Mouse (Mus musculus) limb, embryonic 15.5 days (tissue): Measurements from ENCODE around the gene Rab9. TPM values are rescaled to one million over a fixed set of nuclear protein-coding genes. Genes with fewer than 3 reads are reported as not detected.

ENCODE experiments used
- ATAC-seq: fragments of 200-750 bp; cut with Nextera tagmentation; 2 replicates; pipeline ENCODE4 v1.8.0; 2017; ENCODE audit warnings: low read depth, moderate TSS enrichment; ENCODE audit not compliant: insufficient number of reproducible peaks, low FRiP score, low TSS enrichment
- H3K27ac ChIP-seq: fragments of 300-500 bp; sonication (generic); 2 replicates; pipeline ENCODE4 v1.5.1; 2015; ENCODE audit warnings: moderate library complexity, mild to moderate bottlenecking, inconsistent platforms
- H3K27me3 ChIP-seq: fragments of 300-500 bp; sonication (generic); 2 replicates; pipeline ENCODE4 v1.6.1; 2015; ENCODE audit warnings: inconsistent platforms
- H3K36me3 ChIP-seq: fragments of 300-500 bp; sonication (generic); 2 replicates; pipeline ENCODE4 v1.6.1; 2015; ENCODE audit warnings: inconsistent platforms
- H3K4me1 ChIP-seq: fragments of 300-500 bp; sonication (generic); 2 replicates; pipeline ENCODE4 v1.6.1; 2015; ENCODE audit warnings: inconsistent platforms
- H3K4me2 ChIP-seq: fragments of 300-500 bp; sonication (generic); 2 replicates; pipeline ENCODE4 v1.6.1; 2015; ENCODE audit warnings: mild to moderate bottlenecking, inconsistent platforms
- H3K4me3 ChIP-seq: fragments of 300-500 bp; sonication (generic); 2 replicates; pipeline ENCODE4 v1.5.1; 2015; ENCODE audit warnings: mild to moderate bottlenecking, inconsistent platforms
- H3K9ac ChIP-seq: fragments of 300-500 bp; sonication (generic); 2 replicates; pipeline ENCODE4 v1.6.1; 2015; ENCODE audit warnings: inconsistent platforms
- H3K9me3 ChIP-seq: fragments of 300-500 bp; sonication (generic); 2 replicates; pipeline ENCODE4 v1.6.1; 2016; ENCODE audit warnings: inconsistent platforms
- WGBS: fragments of 180-500 bp; shearing (Covaris S2); methylation state at CpG from one replicate; pipeline ENCODE4 v1.1.7; 2015; 5-methylcytosine and 5-hydroxymethylcytosine counted together
- polyA plus RNA-seq: library from polyadenylated mRNA; unstranded; fragments of >200 nt; fragmentation: Nextera tagmentation; extraction: Ambion mirVana; gene quantifications from 2 replicates; pipeline ENCODE4 v1.2.1, GENCODE M21; 2015

The Rab9 gene
- polyA plus RNA-seq, 1 experiment from 2014 or later: 61.6 TPM

- H3K27ac ChIP-seq: no peak overlapping the region
- H3K9ac ChIP-seq: no peak overlapping the region
Observed at GRCm38 (mm10) chrX:166504421-166504820, 24.8 kb upstream of the Rab9 start.

DNA sequence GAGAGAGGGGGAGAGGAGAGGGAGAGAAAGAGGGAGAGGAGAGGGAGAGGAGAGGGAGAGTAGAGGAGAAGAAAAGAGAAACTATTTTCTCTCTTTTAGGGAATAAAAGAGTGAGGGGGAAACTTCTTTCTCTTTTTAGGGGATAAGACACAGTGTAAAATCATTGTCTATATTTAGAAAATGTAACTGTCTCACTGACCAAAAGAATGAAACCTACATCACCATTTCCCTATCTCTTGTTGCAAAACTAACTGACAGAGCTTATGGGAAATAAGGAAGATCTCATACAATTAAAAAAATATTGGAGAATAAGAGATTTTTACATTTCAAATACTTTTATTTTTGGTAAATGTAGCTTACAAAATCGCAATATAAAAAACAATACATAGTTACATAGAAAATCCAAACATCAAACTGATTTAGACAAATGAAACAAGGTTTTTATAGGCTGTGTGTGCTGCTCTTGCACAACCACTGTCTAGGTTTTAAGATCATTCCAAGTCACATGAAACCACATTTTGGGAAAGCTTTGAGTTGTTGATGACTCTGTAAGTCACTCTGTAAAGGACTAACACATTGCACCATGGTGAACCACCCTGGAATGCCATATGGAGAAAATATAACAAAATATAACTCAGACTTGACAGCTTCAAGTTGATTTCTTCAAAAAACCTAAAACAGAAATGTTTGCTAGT, 20.0 kb upstream of the Rab9 start:
- ATAC-seq: no peak
- H3K36me3 ChIP-seq: no peaks in the 10 kb centered on the region
- H3K27me3 ChIP-seq: no peaks in the 10 kb centered on the region
- H3K4me3 ChIP-seq: no peak overlapping the region
- H3K4me1 ChIP-seq: no peaks in the 10 kb centered on the region
- no peak overlapping the region for H3K27ac ChIP-seq
- WGBS: 80% methylated on average over 1 of the region's 1 CpGs
- no peaks in the 10 kb centered on the region for H3K9me3 ChIP-seq
- H3K9ac ChIP-seq: no peak overlapping the region
- H3K4me2 ChIP-seq: no peak overlapping the region

More at GRCm38 (mm10) chrX:166504421-166504820, 24.8 kb upstream of the Rab9 start:
- Histone ChIP-seq H3K4me3 (no peak overlapping the region), H3K36me3 (no peaks in the 10 kb centered on the region), H3K27me3 (peaks cover 4% of the 10 kb centered on the region; the same call in 1 of the 2 replicates), H3K9me3 (no peaks in the 10 kb centered on the region), H3K4me2 (no peak overlapping the region), H3K4me1 (no peaks in the 10 kb centered on the region)
- ATAC-seq: no peak
- 47% methylated on average over 2 of the region's 2 CpGs for WGBS

DNA sequence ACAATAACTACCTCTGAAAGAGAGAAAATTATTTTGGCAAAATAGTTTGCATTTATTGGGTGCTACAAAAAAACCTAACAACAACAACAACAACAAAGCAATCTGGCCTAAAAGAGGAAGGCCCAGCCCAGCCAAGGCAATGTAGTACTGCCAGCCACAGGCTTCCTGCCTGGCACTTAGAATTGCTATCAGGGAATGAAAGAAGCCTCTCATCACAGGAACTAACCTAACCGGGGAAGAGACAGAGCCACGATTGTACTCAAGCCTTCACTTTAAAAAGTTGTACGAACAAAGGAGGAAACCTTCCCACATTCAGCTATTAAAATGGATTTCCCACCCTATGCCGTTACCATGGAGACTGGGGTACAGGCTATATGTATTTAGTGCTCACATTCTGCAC, 18.1 kb upstream of the Rab9 start:
- Histone ChIP-seq H3K27me3 (no peaks in the 10 kb centered on the region), H3K27ac (no peak overlapping the region), H3K4me2 (no peak overlapping the region), H3K4me3 (no peak overlapping the region), H3K9me3 (no peaks in the 10 kb centered on the region), H3K4me1 (no peaks in the 10 kb centered on the region), H3K36me3 (no peaks in the 10 kb centered on the region), H3K9ac (no peak overlapping the region)
- WGBS: 62% methylated on average over 4 of the region's 4 CpGs
- no peak for ATAC-seq

DNA sequence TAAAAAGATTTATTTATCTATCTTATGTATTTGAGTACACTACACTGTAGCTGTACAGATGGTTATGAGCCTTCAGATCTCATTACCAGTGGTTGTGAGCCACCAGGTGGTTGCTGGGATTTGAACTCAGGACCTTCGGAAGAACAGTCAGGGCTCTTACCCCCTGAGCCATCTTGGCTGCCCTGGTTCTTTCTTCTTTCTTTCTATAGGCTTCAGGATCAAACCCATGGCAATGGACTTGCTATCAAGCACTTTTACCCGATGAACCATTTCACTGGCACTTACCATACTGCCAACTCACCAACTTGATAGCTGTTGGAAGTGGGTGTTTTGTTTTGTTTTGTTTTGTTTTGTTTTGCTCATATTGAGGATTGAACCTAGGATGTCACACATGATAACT, 15.4 kb upstream of the Rab9 start:
- Histone ChIP-seq H3K4me2 (no peak overlapping the region), H3K36me3 (no peaks in the 10 kb centered on the region), H3K9me3 (no peaks in the 10 kb centered on the region), H3K27me3 (no peaks in the 10 kb centered on the region), H3K27ac (no peak overlapping the region), H3K4me1 (no peaks in the 10 kb centered on the region), H3K9ac (no peak overlapping the region), H3K4me3 (no peak overlapping the region)
- no peak for ATAC-seq
- WGBS: 90% methylated on average over 2 of the region's 2 CpGs

- Histone ChIP-seq H3K36me3 (no peaks in the 10 kb centered on the region), H3K4me1 (no peaks in the 10 kb centered on the region), H3K4me3 (peak overlapping the region; percentile 57), H3K9ac (peak overlapping the region; percentile 63), H3K9me3 (no peaks in the 10 kb centered on the region), H3K27me3 (no peaks in the 10 kb centered on the region; the same call in 1 of the 2 replicates), H3K27ac (peak overlapping the region; percentile 85), H3K4me2 (peak overlapping the region; percentile 45)
- ATAC-seq: no peak
- 26% methylated on average over 28 of the region's 28 CpGs for WGBS
Observed at GRCm38 (mm10) chrX:166478631-166479364, 869 bp downstream of the Rab9 start.

- WGBS: 53% methylated on average over 6 of the region's 6 CpGs
- Histone ChIP-seq H3K4me3 (peak overlapping the region; percentile 57), H3K36me3 (no peaks in the 10 kb centered on the region), H3K27ac (no peak overlapping the region), H3K4me1 (no peaks in the 10 kb centered on the region), H3K9ac (no peak overlapping the region), H3K4me2 (peak overlapping the region; percentile 45), H3K9me3 (no peaks in the 10 kb centered on the region), H3K27me3 (no peaks in the 10 kb centered on the region; the same call in 1 of the 2 replicates)
- no peak for ATAC-seq
Observed at GRCm38 (mm10) chrX:166477393-166477792, 2.3 kb downstream of the Rab9 start.

DNA sequence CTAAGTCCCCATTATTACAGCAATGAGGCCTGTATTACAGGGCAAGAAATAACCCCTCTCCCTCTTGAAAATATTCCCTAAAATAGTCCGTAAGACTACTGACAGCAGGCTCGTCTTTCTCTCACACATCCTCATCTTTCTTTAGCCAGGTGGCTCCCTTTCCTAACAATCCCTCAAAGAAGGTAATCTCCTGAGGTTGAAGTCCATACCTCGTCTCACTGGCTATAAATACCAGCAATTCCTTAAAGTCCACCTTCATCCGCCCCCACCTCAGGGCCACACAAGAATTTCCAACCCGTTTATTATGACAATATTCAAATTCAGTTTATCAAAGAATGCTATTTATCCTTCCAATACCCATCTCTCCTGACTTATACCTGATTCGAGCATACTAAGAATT, 7.1 kb downstream of the Rab9 start:
- no peak for ATAC-seq

GRCm38 (mm10) chrX:166468321-166468720, 11.3 kb downstream of the Rab9 start:
- Histone ChIP-seq H3K36me3 (no peaks in the 10 kb centered on the region), H3K9ac (no peak overlapping the region), H3K27me3 (0 out of 2 replicates have a peak, but pooled peaks cover 3% of the 10 kb centered on the region), H3K27ac (no peak overlapping the region), H3K4me2 (no peak overlapping the region), H3K4me3 (no peak overlapping the region), H3K4me1 (no peaks in the 10 kb centered on the region), H3K9me3 (no peaks in the 10 kb centered on the region)
- ATAC-seq: no peak
- WGBS: 92% methylated on average over 7 of the region's 7 CpGs

More for the DNA sequence above, 7.1 kb downstream of the Rab9 start:
- Histone ChIP-seq H3K27me3 (peaks cover 3% of the 10 kb centered on the region; the same call in 1 of the 2 replicates), H3K4me2 (no peak overlapping the region), H3K4me3 (no peak overlapping the region), H3K36me3 (no peaks in the 10 kb centered on the region), H3K27ac (no peak overlapping the region), H3K4me1 (no peaks in the 10 kb centered on the region), H3K9me3 (no peaks in the 10 kb centered on the region), H3K9ac (no peak overlapping the region)
- WGBS: 73% methylated on average over 6 of the region's 6 CpGs

DNA sequence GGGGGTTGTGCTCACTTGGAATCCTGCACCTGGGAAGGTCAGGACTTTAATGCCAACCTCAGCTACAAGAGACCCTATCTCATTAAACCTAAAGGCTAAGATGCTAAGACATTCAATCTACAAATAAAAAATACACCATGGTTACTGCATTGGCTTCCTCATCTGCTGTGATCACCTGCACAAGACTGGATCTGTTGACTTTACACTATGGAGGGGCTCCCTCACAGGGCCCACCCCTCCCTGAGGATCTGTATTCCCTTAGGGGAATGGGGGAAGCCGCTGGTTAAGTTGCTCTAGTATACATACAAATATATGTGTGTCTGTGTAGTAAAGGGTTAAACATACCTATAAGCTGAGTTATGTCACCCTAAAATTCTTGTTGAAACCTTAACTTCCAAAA, 24.1 kb downstream of the Rab9 start:
- no peak overlapping the region for H3K27ac ChIP-seq
- no peak overlapping the region for H3K4me3 ChIP-seq
- H3K9me3 ChIP-seq: no peaks in the 10 kb centered on the region
- H3K9ac ChIP-seq: no peak overlapping the region
- no peaks in the 10 kb centered on the region for H3K4me1 ChIP-seq
- H3K4me2 ChIP-seq: no peak overlapping the region
- H3K36me3 ChIP-seq: peaks cover 4% of the 10 kb centered on the region; the same call in 1 of the 2 replicates
- WGBS: 89% methylated on average over 1 of the region's 1 CpGs
- H3K27me3 ChIP-seq: no peaks in the 10 kb centered on the region
- ATAC-seq: no peak

DNA sequence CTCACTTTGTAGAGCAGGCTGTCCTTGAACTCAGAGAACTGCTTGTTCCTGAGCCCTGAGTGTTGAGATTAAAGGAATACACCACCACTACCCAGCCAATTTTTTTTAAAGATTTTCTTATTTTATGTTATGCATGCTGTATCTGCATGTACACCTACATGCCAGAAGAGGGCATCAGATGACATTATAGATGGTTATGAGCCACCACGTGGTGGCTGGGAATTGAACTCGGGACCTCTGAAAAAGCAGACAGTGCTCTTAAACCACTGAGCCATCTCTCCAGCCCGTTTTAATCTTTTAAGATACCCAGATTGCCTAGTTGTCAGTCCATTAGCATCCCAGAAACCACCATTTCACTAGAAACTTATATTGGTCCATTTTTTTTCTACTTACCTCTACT, 25.3 kb downstream of the Rab9 start:
- WGBS: 70% methylated on average over 3 of the region's 3 CpGs
- Histone ChIP-seq H3K9me3 (no peaks in the 10 kb centered on the region), H3K4me3 (no peak overlapping the region), H3K9ac (no peak overlapping the region), H3K27ac (no peak overlapping the region), H3K36me3 (peaks cover 4% of the 10 kb centered on the region; the same call in 1 of the 2 replicates), H3K27me3 (no peaks in the 10 kb centered on the region), H3K4me1 (no peaks in the 10 kb centered on the region), H3K4me2 (no peak overlapping the region)
- no peak for ATAC-seq

GRCm38 (mm10) chrX:166453532-166453931, 26.1 kb downstream of the Rab9 start:
- Histone ChIP-seq H3K36me3 (peaks cover 4% of the 10 kb centered on the region; the same call in 1 of the 2 replicates), H3K4me2 (no peak overlapping the region), H3K9ac (no peak overlapping the region), H3K27me3 (0 out of 2 replicates have a peak, but pooled peaks cover 3% of the 10 kb centered on the region), H3K4me3 (no peak overlapping the region), H3K27ac (no peak overlapping the region), H3K4me1 (no peaks in the 10 kb centered on the region), H3K9me3 (no peaks in the 10 kb centered on the region)
- 80% methylated on average over 6 of the region's 6 CpGs for WGBS
- no peak for ATAC-seq

DNA sequence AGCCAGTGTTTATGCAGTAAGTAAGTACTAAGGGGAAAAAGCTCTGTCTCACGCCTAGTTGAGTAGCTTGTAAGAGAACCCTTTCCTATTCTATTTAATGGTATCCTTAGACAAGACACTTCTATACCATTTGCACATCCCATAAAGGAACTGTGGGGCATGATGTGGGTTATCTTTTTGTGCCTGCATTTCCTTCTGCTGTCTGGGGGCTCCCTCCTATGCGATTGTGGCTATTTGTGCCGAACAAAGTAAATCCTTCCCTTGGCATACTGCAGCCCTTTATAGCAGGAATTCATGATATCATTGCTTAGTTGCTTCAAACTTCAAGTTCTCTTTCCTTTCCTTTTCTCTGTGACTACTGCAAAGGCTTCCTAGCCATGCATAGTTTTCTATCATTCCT, 35.1 kb downstream of the Rab9 start:
- H3K4me1 ChIP-seq: 0 out of 2 replicates have a peak, but pooled peaks cover 3% of the 10 kb centered on the region
- H3K4me3 ChIP-seq: no peak overlapping the region
- WGBS: 84% methylated on average over 3 of the region's 3 CpGs
- peaks cover 35% of the 10 kb centered on the region for H3K27me3 ChIP-seq
- no peaks in the 10 kb centered on the region for H3K9me3 ChIP-seq
- no peak overlapping the region for H3K4me2 ChIP-seq
- no peaks in the 10 kb centered on the region for H3K36me3 ChIP-seq
- no peak overlapping the region for H3K27ac ChIP-seq
- no peak overlapping the region for H3K9ac ChIP-seq
- ATAC-seq: no peak
